Mouse (Mus musculus): ENCODE measurements around the gene Slc31a2.

DNA sequence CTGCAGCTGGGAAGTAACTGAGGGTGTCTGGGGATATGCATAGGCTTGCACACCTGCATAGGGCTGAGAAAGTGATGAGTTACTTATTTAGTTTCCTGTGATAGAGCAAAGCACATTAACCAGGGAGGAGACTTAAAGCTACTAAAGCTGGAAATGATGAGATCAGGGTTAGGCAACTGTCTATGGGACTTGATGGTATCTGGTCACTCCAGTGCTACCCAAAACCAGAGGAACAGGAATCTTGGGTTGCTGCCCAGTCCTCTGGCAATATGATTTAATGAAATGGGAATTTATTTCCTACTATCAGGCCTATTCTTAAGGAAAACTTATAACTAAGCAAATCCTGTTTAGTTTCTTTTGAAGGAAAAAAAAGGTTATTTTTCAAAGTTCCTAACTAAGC lies 63.7 kb downstream of the Slc31a2 start:
- no peak for TF ChIP-seq CTCF (IDR thresholded peaks at IDR 0.05; ENCODE audit: borderline replicate concordance, insufficient read depth, low read depth, low read length)
- no peak for TF ChIP-seq POLR2A (IDR thresholded peaks at IDR 0.05; ENCODE audit: borderline replicate concordance, insufficient read depth, low read length)

Measured in cerebellum, adult 2 months (tissue).